Mouse (Mus musculus) heart, embryonic 11.5 days (tissue): ENCODE results near the gene Cerkl. TPM values are rescaled to one million over a fixed set of nuclear protein-coding genes. Genes with fewer than 3 reads are reported as not detected.

Experiments
- ATAC-seq: fragments of 200-750 bp; cut with Nextera tagmentation; replicated peaks from 2 replicates; pipeline ENCODE4 v1.8.0; 2017; ENCODE audit warnings: moderate library complexity; ENCODE audit not compliant: insufficient number of reproducible peaks, low FRiP score, low TSS enrichment
- H3K27ac ChIP-seq: fragments of 300-500 bp; sonication (generic); 2 replicates; pipeline ENCODE4 v1.5.1; 2014; ENCODE audit warnings: mild to moderate bottlenecking, low read depth, low read length
- H3K27me3 ChIP-seq: fragments of 300-500 bp; sonication (generic); 2 replicates; pipeline ENCODE4 v1.6.1; 2014; ENCODE audit warnings: mild to moderate bottlenecking, low read length, mixed read lengths; ENCODE audit not compliant: control insufficient read depth, insufficient read depth
- H3K36me3 ChIP-seq: fragments of 300-500 bp; sonication (generic); 2 replicates; pipeline ENCODE4 v1.6.1; 2014; ENCODE audit warnings: mild to moderate bottlenecking, low read length, moderate library complexity, mixed read lengths; ENCODE audit not compliant: control insufficient read depth, insufficient read depth
- H3K4me1 ChIP-seq: fragments of 300-500 bp; sonication (generic); 2 replicates; pipeline ENCODE4 v1.6.1; 2014; ENCODE audit warnings: low read length; ENCODE audit not compliant: control insufficient read depth, insufficient read depth
- H3K4me2 ChIP-seq: fragments of 300-500 bp; sonication (generic); 2 replicates; pipeline ENCODE4 v1.6.1; 2014; ENCODE audit warnings: mild to moderate bottlenecking, moderate library complexity
- H3K4me3 ChIP-seq: fragments of 300-500 bp; sonication (generic); 2 replicates; pipeline ENCODE4 v1.5.1; 2014; ENCODE audit warnings: low read depth, low read length
- H3K9ac ChIP-seq: fragments of 300-500 bp; sonication (generic); 2 replicates; pipeline ENCODE4 v1.6.1; 2014; ENCODE audit warnings: mild to moderate bottlenecking, low read depth, low read length, moderate library complexity
- H3K9me3 ChIP-seq: fragments of 300-500 bp; sonication (generic); replicated peaks from 2 replicates; pipeline ENCODE4 v1.6.1; 2016; ENCODE audit warnings: low read length; ENCODE audit not compliant: control insufficient read depth
- WGBS: fragments of 180-500 bp; shearing (Covaris S2); extraction: QIAGEN DNeasy Blood & Tissue Kit; methylation state at CpG from one replicate; pipeline ENCODE4 v1.1.7; 2014; ENCODE audit not compliant: insufficient replicate concordance; 5-methylcytosine and 5-hydroxymethylcytosine counted together
- polyA plus RNA-seq: library from polyadenylated mRNA; unstranded; fragments of >200 nt; fragmentation: Nextera tagmentation; extraction: Ambion mirVana; gene quantifications from 2 replicates; pipeline ENCODE4 v1.2.1, GENCODE M21; 2014

The Cerkl gene
- polyA plus RNA-seq, 1 experiment from 2014 or later, result 1.2 TPM

DNA sequence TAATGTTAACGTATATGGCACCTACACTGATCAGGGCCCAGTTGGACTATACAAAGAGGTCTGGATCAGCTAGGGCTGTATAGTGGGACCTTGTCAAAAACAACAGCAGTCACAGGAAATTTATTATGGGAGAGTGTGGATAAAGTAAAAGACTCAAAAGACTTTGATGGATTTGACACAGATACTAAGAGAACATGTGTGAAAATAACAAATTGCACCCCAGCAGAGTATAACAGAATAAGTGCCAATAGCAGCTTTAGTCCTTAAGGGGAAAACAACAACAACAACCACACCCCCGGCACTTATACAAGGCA is 84.5 kb downstream of the Cerkl start:
- Histone ChIP-seq H3K27me3 (no peaks in the 10 kb centered on the region), H3K9ac (no peak overlapping the region), H3K4me2 (no peak overlapping the region), H3K36me3 (no peaks in the 10 kb centered on the region), H3K27ac (no peak overlapping the region), H3K9me3 (no peaks in the 10 kb centered on the region), H3K4me1 (no peaks in the 10 kb centered on the region; the same call in 1 of the 2 replicates), H3K4me3 (no peak overlapping the region)
- WGBS, result 58% methylated on average over 2 of the region's 2 CpGs
- no peak for ATAC-seq

DNA sequence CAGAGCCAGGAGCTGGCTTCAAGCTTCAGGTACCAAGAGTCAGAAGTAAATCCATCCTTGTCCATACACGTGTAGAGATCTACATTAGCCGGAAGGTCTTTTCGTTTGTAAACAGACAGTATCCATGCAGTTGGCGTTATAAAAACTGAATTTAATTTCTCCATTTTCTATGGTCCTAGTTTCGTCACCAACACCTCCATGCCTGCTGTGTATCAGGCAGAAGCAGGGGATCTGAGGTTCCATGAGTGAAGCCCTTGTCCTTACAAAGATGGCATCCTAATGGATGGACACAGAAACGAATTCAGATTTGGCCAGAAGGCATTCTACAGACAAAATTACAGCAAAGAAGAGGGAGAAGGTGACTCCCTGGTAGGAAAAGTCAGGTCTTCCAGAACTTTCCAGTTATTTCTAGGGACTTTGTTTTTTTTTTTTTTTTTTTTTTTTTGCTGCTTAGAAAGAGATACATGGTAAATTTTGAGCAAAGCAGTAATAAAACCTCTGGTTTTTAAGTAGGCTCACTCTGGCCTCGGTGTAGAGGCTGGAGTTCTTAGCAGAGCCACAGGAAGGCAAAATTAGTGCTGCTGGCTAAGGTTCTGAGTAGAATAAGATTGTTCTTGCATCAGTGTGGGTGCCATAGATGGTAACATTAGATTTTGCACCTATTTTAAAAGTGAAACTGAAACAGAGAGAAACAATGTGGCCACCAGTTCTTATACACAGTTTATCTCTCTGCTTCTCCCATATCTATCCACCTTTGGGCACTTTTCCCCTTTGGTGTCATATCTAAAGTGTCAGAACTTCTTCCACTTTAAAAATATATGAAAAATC is 85.0 kb downstream of the Cerkl start:
- Histone ChIP-seq H3K27ac (no peak overlapping the region), H3K36me3 (no peaks in the 10 kb centered on the region), H3K9ac (no peak overlapping the region), H3K4me3 (no peak overlapping the region), H3K4me2 (no peak overlapping the region), H3K27me3 (no peaks in the 10 kb centered on the region), H3K4me1 (no peaks in the 10 kb centered on the region; the same call in 1 of the 2 replicates), H3K9me3 (no peaks in the 10 kb centered on the region)
- WGBS, result 79% methylated on average over 7 of the region's 7 CpGs
- no peak for ATAC-seq

DNA sequence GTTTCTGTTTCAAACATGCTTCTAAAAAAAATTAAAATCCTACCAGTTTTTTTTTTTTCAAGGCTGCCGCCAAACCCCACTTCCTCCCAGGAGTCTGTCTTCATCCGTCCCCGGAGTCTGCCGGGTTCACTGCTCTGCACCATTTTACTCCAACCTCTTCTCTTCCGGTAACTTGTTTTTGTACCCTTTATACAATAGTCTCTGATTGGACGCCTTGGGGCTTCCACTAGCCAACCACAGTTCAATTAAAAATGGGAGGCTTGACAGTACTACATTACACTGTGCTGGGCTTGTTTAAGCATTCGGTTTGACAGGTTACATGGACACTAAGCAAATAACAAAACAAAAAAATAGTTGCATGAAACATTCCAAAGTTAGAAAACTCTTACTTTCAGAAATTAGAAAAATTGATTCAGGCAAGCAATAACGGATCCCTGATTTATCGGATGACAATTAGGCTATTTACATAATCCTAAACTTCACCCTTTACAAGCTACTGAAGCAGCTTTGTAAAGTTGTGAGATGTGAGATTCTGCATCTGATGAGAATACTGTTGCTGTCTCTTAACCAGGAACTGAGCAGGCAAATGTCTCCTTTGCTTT is 85.8 kb downstream of the Cerkl start:
- H3K27ac ChIP-seq, result no peak overlapping the region
- WGBS, result 78% methylated on average over 9 of the region's 9 CpGs
- no peaks in the 10 kb centered on the region; the same call in 1 of the 2 replicates for H3K4me1 ChIP-seq
- ATAC-seq, result no peak
- no peaks in the 10 kb centered on the region for H3K36me3 ChIP-seq
- no peaks in the 10 kb centered on the region for H3K27me3 ChIP-seq
- no peaks in the 10 kb centered on the region for H3K9me3 ChIP-seq
- no peak overlapping the region for H3K4me2 ChIP-seq
- no peak overlapping the region for H3K4me3 ChIP-seq
- no peak overlapping the region for H3K9ac ChIP-seq

DNA sequence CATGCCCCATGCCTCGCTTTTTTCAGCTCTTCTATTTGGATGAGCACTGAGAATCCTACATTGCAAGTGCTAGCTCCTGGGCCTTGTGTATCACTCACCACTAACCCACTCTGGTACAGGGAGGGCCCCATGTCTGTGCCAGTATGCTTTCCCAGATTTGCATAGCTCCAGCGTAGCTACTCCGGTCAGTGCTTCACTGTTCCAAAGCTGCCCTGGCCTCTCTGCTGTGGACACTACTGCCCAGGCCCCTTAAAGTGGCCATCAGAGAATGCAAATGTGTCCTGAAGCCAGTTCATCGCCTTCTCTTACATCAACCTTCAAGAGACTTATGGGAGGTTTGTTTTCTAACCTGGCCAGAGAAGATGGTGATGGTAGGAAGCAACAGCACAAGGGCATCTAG is 86.7 kb downstream of the Cerkl start:
- H3K9me3 ChIP-seq, result no peaks in the 10 kb centered on the region
- ATAC-seq, result no peak
- H3K27me3 ChIP-seq, result no peaks in the 10 kb centered on the region
- whole genome bisulfite sequencing, result 64% methylated on average over 4 of the region's 4 CpGs
- no peaks in the 10 kb centered on the region for H3K36me3 ChIP-seq
- no peak overlapping the region for H3K27ac ChIP-seq
- no peak overlapping the region for H3K9ac ChIP-seq
- no peak overlapping the region for H3K4me3 ChIP-seq
- no peaks in the 10 kb centered on the region; the same call in 1 of the 2 replicates for H3K4me1 ChIP-seq
- no peak overlapping the region for H3K4me2 ChIP-seq

DNA sequence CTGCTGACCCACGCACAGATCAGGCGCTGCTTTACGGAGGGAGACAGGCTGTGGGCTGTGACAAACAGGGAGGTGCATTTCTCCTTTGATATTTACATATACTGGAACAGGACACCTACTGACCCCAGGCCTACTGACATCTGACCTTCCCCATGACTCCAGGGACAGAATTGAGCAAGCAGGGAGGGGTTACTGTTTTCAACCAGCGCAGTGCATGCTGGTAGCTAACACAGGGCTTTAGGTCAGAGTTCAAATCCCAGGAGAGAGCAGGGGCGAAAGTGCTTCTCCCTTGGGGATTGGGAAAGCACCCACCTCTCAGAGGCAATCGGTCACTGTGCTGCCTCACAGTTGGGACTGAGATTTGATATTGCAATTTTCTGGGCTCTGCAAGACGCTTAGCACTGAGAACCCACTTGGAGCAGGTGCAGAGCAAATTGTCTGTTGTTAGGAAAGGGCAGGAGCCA is 87.5 kb downstream of the Cerkl start:
- Histone ChIP-seq H3K9ac (no peak overlapping the region), H3K36me3 (no peaks in the 10 kb centered on the region), H3K9me3 (no peaks in the 10 kb centered on the region), H3K27ac (no peak overlapping the region), H3K27me3 (no peaks in the 10 kb centered on the region), H3K4me1 (no peaks in the 10 kb centered on the region; the same call in 1 of the 2 replicates), H3K4me2 (no peak overlapping the region), H3K4me3 (no peak overlapping the region)
- ATAC-seq, result no peak
- WGBS, result 81% methylated on average over 7 of the region's 7 CpGs

DNA sequence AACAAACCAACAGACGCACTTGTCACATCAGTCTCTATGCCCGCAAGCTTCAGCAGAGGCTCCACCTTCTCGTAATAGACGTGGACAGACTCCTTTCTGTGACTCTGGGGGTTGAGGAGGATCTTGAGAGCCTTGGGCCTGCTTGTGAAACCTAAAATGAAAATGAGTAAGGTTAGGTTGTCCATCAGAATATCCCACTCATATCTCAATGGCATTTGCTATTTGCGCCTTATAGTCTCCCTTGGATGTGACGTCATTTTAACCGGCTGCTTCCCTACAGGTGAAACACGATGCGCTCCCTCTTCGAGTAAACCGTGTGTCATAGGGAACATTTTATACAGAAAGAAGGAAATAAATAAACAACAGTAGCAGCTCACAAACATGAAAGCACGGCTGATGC is 87.9 kb downstream of the Cerkl start:
- H3K4me1 ChIP-seq, result no peaks in the 10 kb centered on the region; the same call in 1 of the 2 replicates

DNA sequence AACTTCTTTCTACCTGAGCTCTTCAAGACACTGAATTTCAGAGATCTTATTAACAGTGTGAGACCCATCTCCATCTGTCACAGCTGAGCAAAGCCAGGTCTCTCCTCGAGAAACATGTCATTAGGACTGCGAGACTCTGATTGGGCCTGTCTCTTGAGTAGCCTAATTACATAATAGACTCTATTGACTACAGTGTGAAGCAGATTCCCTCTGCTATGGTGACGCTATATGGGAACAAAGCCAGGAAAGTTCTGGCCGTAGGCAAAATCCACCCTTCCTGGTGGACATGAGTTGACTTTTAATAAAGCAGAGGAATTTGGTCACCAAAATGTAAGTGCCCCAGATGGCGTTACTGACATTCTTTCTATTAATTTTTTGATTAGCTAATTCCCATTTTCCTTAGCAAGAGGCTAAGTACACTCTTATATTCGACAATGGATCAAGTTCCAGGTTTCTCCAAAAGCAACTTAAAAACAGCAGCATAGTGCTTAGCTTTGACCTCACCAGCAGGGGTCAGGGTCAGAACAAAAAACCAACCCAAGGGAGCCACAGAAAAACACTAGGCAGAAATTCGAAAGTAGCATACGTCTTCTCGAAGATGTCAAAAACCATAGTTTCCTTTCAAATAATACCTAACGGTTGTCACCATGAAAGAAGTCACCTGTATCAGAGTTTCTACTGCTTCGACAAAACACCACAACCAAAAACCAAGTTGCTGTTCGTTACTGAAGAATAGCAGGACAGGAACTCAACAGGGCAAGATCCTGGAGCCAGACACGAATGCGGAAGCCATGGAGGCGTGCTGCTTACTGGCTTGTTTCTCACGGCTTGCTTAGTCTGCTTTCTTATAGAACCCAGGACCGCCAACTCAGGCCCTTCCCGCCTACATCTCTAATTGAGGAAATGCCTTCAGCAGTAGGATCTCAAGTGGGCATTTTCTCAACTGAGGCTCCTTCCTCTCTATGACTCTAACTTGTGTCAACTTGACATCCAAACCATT is 88.8 kb downstream of the Cerkl start:
- H3K9ac ChIP-seq, result no peak overlapping the region
- no peaks in the 10 kb centered on the region for H3K36me3 ChIP-seq
- H3K27me3 ChIP-seq, result no peaks in the 10 kb centered on the region
- H3K27ac ChIP-seq, result no peak overlapping the region
- H3K4me2 ChIP-seq, result no peak overlapping the region
- WGBS, result 65% methylated on average over 18 of the region's 18 CpGs
- no peaks in the 10 kb centered on the region; the same call in 1 of the 2 replicates for H3K4me1 ChIP-seq
- no peak for ATAC-seq
- no peak overlapping the region for H3K4me3 ChIP-seq
- H3K9me3 ChIP-seq, result no peaks in the 10 kb centered on the region

More for the DNA sequence above, 87.9 kb downstream of the Cerkl start:
- H3K9me3 ChIP-seq, result no peaks in the 10 kb centered on the region
- H3K27ac ChIP-seq, result no peak overlapping the region
- no peak overlapping the region for H3K4me3 ChIP-seq
- no peak overlapping the region for H3K4me2 ChIP-seq
- 81% methylated on average over 12 of the region's 12 CpGs for whole genome bisulfite sequencing
- H3K27me3 ChIP-seq, result no peaks in the 10 kb centered on the region
- H3K9ac ChIP-seq, result no peak overlapping the region
- no peak for ATAC-seq
- H3K36me3 ChIP-seq, result no peaks in the 10 kb centered on the region

DNA sequence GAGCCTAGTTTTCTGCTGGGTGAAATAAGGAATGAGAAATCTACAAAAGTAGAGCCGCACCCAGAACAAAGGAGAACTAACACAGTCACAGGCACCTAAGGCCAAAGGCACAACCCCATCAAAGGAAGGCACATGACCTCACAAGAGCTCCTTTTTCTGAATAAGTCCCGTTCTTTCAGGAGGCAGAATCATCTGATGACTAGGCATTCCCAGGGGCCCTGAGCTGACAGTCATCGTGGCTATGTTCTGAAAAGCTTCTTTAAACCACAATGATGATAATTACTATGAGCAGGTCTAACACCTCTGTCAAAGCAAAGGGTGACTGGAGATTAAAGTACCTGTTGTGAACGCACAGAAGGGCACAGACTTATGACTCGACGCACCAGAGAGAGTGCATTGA is 92.7 kb downstream of the Cerkl start:
- ATAC-seq, result no peak
- no peak overlapping the region for H3K4me3 ChIP-seq
- no peaks in the 10 kb centered on the region for H3K36me3 ChIP-seq
- WGBS, result 70% methylated on average over 6 of the region's 6 CpGs
- H3K27ac ChIP-seq, result no peak overlapping the region
- H3K27me3 ChIP-seq, result no peaks in the 10 kb centered on the region
- no peaks in the 10 kb centered on the region; the same call in 1 of the 2 replicates for H3K4me1 ChIP-seq
- no peak overlapping the region for H3K9ac ChIP-seq
- H3K4me2 ChIP-seq, result no peak overlapping the region
- H3K9me3 ChIP-seq, result no peaks in the 10 kb centered on the region
